Mouse (Mus musculus): Measurements from ENCODE around the gene Gm17402. TPM values are rescaled to one million over a fixed set of nuclear protein-coding genes. Genes with fewer than 3 reads are reported as not detected.

Gm17402 gene
- polyA plus RNA-seq, 1 experiment from 2014 or later: not detected

DNA sequence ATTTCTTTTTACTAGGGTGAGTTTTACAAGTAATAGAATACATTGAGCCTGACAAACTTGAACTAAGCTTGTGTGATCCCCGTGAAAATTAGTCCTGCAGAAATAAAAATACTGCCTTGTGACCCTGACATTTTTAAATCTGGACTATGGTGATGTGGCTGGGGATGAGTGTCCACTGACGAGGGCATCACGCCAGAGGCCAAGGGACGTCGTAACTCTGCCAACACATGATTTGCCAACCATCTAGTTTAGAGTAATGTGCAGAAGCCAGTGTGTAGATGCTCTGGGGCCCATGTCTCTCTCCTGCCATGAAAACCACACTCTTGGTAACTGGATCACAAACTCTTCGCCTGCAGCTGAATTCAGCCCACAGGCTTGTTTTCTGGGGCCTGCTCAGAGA is 7.5 kb downstream of the Gm17402 start:
- peaks cover 3% of the 10 kb centered on the region; the same call in 1 of the 2 replicates for H3K27me3 ChIP-seq (ENCODE audit: insufficient read depth, low read length)
- WGBS: 53% methylated on average over 6 of the region's 6 CpGs
- no peaks in the 10 kb centered on the region for H3K9me3 ChIP-seq (ENCODE audit: low read depth, low read length)
- no peak overlapping the region for H3K9ac ChIP-seq
- no peak overlapping the region for H3K4me3 ChIP-seq (ENCODE audit: low read depth, low read length)
- no peak overlapping the region for H3K4me2 ChIP-seq
- no peak for TF ChIP-seq CTCF (IDR thresholded peaks at IDR 0.05; ENCODE audit: low read depth)
- no peak for DNase-seq
- H3K36me3 ChIP-seq (ENCODE audit: insufficient read depth): no peaks in the 10 kb centered on the region
- no peaks in the 10 kb centered on the region for H3K4me1 ChIP-seq (ENCODE audit: insufficient read depth)
- ATAC-seq (ENCODE audit: insufficient read depth): no peak
- H3K27ac ChIP-seq (ENCODE audit: low read depth): no peak overlapping the region

DNA sequence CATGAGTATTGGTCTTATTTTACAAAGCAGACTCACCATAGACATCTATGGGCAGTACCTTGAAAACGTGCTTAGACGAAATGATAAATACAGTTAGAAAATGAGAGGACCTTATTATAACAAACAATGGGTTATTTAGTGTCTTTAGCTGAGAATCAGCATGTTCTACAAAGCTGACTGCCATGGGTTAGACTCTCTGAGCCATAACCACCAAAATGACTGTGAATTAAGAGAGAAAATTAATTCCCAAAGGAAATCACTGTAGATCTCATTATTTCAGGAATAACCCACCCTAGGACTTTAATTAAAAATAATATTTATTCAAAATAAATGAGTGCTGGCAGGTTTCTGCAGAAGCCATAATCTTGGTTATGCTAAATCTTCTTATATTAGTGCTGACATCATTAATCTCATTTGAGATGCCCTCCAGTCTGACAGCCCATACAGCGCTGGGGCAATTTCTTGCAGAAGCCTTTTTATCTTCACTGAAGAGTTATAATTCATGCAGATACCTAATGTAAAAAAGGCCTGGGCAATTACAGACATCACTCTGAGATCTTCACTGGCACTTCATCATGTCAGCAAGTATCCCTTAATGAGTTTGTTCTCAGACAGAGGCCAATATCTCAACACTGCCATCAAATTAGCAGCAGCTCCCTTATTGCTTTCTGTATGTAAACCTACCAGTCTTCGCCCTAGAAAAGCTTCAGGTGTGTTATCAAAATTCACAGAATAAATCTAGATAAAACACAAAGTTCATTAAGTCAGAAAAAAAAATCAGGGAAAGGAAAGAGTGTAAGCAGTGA is 8.7 kb downstream of the Gm17402 start:
- H3K9me3 ChIP-seq (ENCODE audit: low read depth, low read length): no peaks in the 10 kb centered on the region
- H3K4me2 ChIP-seq: no peak overlapping the region
- H3K36me3 ChIP-seq (ENCODE audit: insufficient read depth): no peaks in the 10 kb centered on the region
- ATAC-seq (ENCODE audit: insufficient read depth) (no peak), DNase-seq (no peak)
- no peaks in the 10 kb centered on the region for H3K4me1 ChIP-seq (ENCODE audit: insufficient read depth)
- no peak overlapping the region for H3K27ac ChIP-seq (ENCODE audit: low read depth)
- WGBS: 70% methylated on average over 4 of the region's 4 CpGs
- H3K9ac ChIP-seq: no peak overlapping the region
- no peaks in the 10 kb centered on the region for H3K27me3 ChIP-seq (ENCODE audit: insufficient read depth, low read length)
- no peak overlapping the region for H3K4me3 ChIP-seq (ENCODE audit: low read depth, low read length)
- TF ChIP-seq CTCF (IDR thresholded peaks at IDR 0.05; ENCODE audit: low read depth): no peak

DNA sequence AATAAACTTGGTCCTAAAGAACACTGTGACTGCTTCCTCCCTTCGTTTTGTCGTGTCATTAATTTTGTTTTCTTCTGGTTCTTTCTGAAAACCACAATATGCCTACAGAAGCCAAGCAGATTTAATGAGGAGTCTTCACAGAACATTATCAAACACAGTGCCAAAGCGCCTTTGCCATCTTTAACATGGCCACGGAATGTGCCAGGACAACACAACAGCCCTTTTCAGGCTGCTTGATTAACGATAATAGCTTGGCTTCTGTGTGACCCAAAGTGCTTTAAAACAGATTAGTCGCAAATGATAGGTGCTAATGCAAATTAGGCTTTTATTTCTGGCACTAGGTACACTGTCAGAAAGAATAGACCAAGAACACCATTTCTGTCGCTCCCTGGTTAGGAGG is 16.6 kb downstream of the Gm17402 start:
- Histone ChIP-seq H3K4me1 (ENCODE audit: insufficient read depth) (no peaks in the 10 kb centered on the region), H3K36me3 (ENCODE audit: insufficient read depth) (no peaks in the 10 kb centered on the region), H3K27ac (ENCODE audit: low read depth) (no peak overlapping the region), H3K9ac (no peak overlapping the region), H3K9me3 (ENCODE audit: low read depth, low read length) (no peaks in the 10 kb centered on the region), H3K27me3 (ENCODE audit: insufficient read depth, low read length) (no peaks in the 10 kb centered on the region), H3K4me3 (ENCODE audit: low read depth, low read length) (no peak overlapping the region), H3K4me2 (no peak overlapping the region)
- ATAC-seq (ENCODE audit: insufficient read depth): no peak
- WGBS: 81% methylated on average over 7 of the region's 7 CpGs
- TF ChIP-seq CTCF (IDR thresholded peaks at IDR 0.05; ENCODE audit: low read depth): no peak
- DNase-seq: no peak

DNA sequence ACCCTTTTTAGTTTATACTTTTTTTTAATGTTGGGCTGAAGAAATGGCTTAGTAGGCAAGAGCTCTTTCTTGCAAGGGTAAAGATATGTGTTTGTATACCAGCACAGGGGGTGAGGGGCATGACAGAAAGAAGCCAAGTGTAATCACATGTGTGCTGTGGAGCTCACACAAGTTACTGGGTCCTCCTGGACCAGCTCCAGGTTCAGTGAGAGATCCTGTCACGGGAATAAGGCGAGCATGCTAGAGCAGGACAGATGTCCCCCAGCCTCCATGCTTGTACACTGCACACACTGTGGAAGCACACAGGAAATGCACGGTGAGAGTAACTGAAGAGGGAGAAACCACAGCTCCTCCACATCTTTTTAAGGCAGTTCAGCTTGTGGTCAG is 22.2 kb downstream of the Gm17402 start:
- H3K4me2 ChIP-seq: no peak overlapping the region
- no peak overlapping the region for H3K4me3 ChIP-seq (ENCODE audit: low read depth, low read length)
- no peaks in the 10 kb centered on the region for H3K36me3 ChIP-seq (ENCODE audit: insufficient read depth)
- H3K9me3 ChIP-seq (ENCODE audit: low read depth, low read length): no peaks in the 10 kb centered on the region
- no peak overlapping the region for H3K9ac ChIP-seq
- WGBS: 86% methylated on average over 3 of the region's 3 CpGs
- no peaks in the 10 kb centered on the region for H3K4me1 ChIP-seq (ENCODE audit: insufficient read depth)
- DNase-seq: no peak
- no peaks in the 10 kb centered on the region for H3K27me3 ChIP-seq (ENCODE audit: insufficient read depth, low read length)
- no peak for TF ChIP-seq CTCF (IDR thresholded peaks at IDR 0.05; ENCODE audit: low read depth)
- H3K27ac ChIP-seq (ENCODE audit: low read depth): no peak overlapping the region
- peak; percentile 31; the same call in 1 of the 2 replicates for ATAC-seq (ENCODE audit: insufficient read depth)

- Histone ChIP-seq H3K27ac (ENCODE audit: low read depth) (no peak overlapping the region), H3K4me3 (ENCODE audit: low read depth, low read length) (no peak overlapping the region), H3K9me3 (ENCODE audit: low read depth, low read length) (no peaks in the 10 kb centered on the region), H3K4me2 (no peak overlapping the region), H3K27me3 (ENCODE audit: insufficient read depth, low read length) (no peaks in the 10 kb centered on the region), H3K9ac (no peak overlapping the region), H3K4me1 (ENCODE audit: insufficient read depth) (no peaks in the 10 kb centered on the region), H3K36me3 (ENCODE audit: insufficient read depth) (no peaks in the 10 kb centered on the region)
- WGBS: 14% methylated on average over 4 of the region's 5 CpGs
- DNase-seq: peak; percentile 79
- peak; percentile 52; the same call in 1 of the 2 replicates for ATAC-seq (ENCODE audit: insufficient read depth)
- TF ChIP-seq CTCF (IDR thresholded peaks at IDR 0.05; ENCODE audit: low read depth): peak; percentile 86
These were observed 22.7 kb downstream of the Gm17402 start for GRCm38 (mm10) chr3:67352128-67352762.

DNA sequence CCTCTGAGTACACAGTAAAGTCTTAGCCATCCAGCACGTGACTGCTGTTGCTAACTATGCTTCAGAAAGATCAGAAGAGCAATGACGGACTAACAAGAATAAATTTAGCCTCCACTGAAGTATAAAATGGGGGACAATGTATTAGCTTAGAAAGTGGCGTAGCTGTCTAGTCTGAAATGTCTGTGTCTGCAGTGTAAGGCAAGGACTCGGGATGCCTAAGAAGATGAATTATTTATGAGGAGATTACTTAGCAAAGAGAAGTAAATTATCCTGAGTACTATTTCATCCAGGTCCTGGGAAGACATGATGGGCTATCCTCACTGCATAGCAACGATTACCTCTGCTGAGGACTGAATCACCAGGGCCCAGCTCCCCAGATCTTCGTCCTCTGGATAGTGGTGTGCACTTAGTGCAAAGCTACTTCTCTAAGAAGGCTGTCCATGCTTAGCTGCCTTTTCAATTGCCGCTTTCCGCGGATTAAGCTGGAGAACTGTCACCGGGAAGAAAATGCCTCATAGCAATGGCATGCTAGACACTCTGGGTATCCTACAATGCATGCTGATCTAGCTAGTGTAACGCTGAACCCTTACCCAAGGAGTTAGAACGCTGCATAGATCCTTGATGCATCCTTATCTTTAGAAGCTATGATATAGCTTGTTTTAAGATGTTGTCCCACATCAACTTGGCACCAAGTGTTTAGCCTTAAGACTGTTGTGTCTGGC is 23.4 kb downstream of the Gm17402 start:
- Histone ChIP-seq H3K36me3 (ENCODE audit: insufficient read depth) (no peaks in the 10 kb centered on the region), H3K27me3 (ENCODE audit: insufficient read depth, low read length) (no peaks in the 10 kb centered on the region), H3K4me2 (no peak overlapping the region), H3K9ac (no peak overlapping the region), H3K9me3 (ENCODE audit: low read depth, low read length) (no peaks in the 10 kb centered on the region), H3K27ac (ENCODE audit: low read depth) (no peak overlapping the region), H3K4me1 (ENCODE audit: insufficient read depth) (no peaks in the 10 kb centered on the region), H3K4me3 (ENCODE audit: low read depth, low read length) (no peak overlapping the region)
- ATAC-seq (ENCODE audit: insufficient read depth) (no peak), DNase-seq (no peak)
- WGBS: 74% methylated on average over 12 of the region's 12 CpGs
- TF ChIP-seq CTCF (IDR thresholded peaks at IDR 0.05; ENCODE audit: low read depth): no peak

- H3K27me3 ChIP-seq (ENCODE audit: insufficient read depth, low read length): no peaks in the 10 kb centered on the region
- no peak for DNase-seq
- WGBS: 71% methylated on average over 2 of the region's 2 CpGs
- no peak for TF ChIP-seq CTCF (IDR thresholded peaks at IDR 0.05; ENCODE audit: low read depth)
- H3K36me3 ChIP-seq (ENCODE audit: insufficient read depth): no peaks in the 10 kb centered on the region
- H3K4me2 ChIP-seq: no peak overlapping the region
- H3K4me3 ChIP-seq (ENCODE audit: low read depth, low read length): no peak overlapping the region
- no peak for ATAC-seq (ENCODE audit: insufficient read depth)
- no peak overlapping the region for H3K9ac ChIP-seq
- no peak overlapping the region for H3K27ac ChIP-seq (ENCODE audit: low read depth)
- no peaks in the 10 kb centered on the region for H3K4me1 ChIP-seq (ENCODE audit: insufficient read depth)
- no peaks in the 10 kb centered on the region for H3K9me3 ChIP-seq (ENCODE audit: low read depth, low read length)
These were observed 28.3 kb downstream of the Gm17402 start for GRCm38 (mm10) chr3:67346674-67347073.
